Mouse (Mus musculus) lung, embryonic 15.5 days (tissue): ENCODE measurements around the gene Sipa1l3. TPM values are rescaled to one million over a fixed set of nuclear protein-coding genes. Genes with fewer than 3 reads are reported as not detected.

Experiments
- ATAC-seq: fragments of 200-750 bp; cut with Nextera tagmentation; 2 replicates; pipeline ENCODE4 v1.8.0; 2017; ENCODE audit warnings: moderate number of reproducible peaks, borderline replicate concordance; ENCODE audit not compliant: low FRiP score, low TSS enrichment; ENCODE audit errors: extremely low read depth
- H3K27ac ChIP-seq: fragments of 300-500 bp; sonication (generic); 2 replicates; pipeline ENCODE4 v1.5.1; 2015; ENCODE audit warnings: moderate library complexity, mild to moderate bottlenecking, inconsistent platforms
- H3K27me3 ChIP-seq: fragments of 300-500 bp; sonication (generic); 2 replicates; pipeline ENCODE4 v1.6.1; 2015; ENCODE audit warnings: inconsistent platforms
- H3K36me3 ChIP-seq: fragments of 300-500 bp; sonication (generic); 2 replicates; pipeline ENCODE4 v1.6.1; 2015; ENCODE audit warnings: inconsistent platforms
- H3K4me1 ChIP-seq: fragments of 300-500 bp; sonication (generic); 2 replicates; pipeline ENCODE4 v1.6.1; 2015; ENCODE audit warnings: inconsistent platforms
- H3K4me2 ChIP-seq: fragments of 300-500 bp; sonication (generic); 2 replicates; pipeline ENCODE4 v1.6.1; 2015; ENCODE audit warnings: inconsistent platforms, mild to moderate bottlenecking, moderate library complexity
- H3K4me3 ChIP-seq: fragments of 300-500 bp; sonication (generic); 2 replicates; pipeline ENCODE4 v1.5.1; 2015; ENCODE audit warnings: mild to moderate bottlenecking, inconsistent platforms
- H3K9ac ChIP-seq: fragments of 300-500 bp; sonication (generic); 2 replicates; pipeline ENCODE4 v1.6.1; 2015; ENCODE audit warnings: inconsistent platforms
- H3K9me3 ChIP-seq: fragments of 300-500 bp; sonication (generic); 2 replicates; pipeline ENCODE4 v1.6.1; 2016; ENCODE audit warnings: inconsistent platforms
- WGBS: fragments of 180-500 bp; shearing (Covaris S2); methylation state at CpG from one replicate; pipeline ENCODE4 v1.1.7; 2015; 5-methylcytosine and 5-hydroxymethylcytosine counted together
- polyA plus RNA-seq: library from polyadenylated mRNA; unstranded; fragments of >200 nt; fragmentation: Nextera tagmentation; extraction: Ambion mirVana; gene quantifications from 2 replicates; pipeline ENCODE4 v1.2.1, GENCODE M21; 2015

The Sipa1l3 gene
- polyA plus RNA-seq, 1 experiment from 2014 or later = 25.1 TPM

- Histone ChIP-seq H3K4me3 (no peak overlapping the region), H3K9ac (no peak overlapping the region), H3K4me2 (no peak overlapping the region), H3K36me3 (no peaks in the 10 kb centered on the region), H3K9me3 (no peaks in the 10 kb centered on the region), H3K27ac (no peak overlapping the region), H3K4me1 (peaks cover 8% of the 10 kb centered on the region), H3K27me3 (no peaks in the 10 kb centered on the region)
- no peak for ATAC-seq
- 0% methylated on average over 5 of the region's 5 CpGs for WGBS
Measured at GRCm38 (mm10) chr7:29523700-29524099, 5.3 kb upstream of the Sipa1l3 start.

GRCm38 (mm10) chr7:29521841-29522575 lies 3.6 kb upstream of the Sipa1l3 start:
- Histone ChIP-seq H3K9ac (no peak overlapping the region), H3K4me3 (no peak overlapping the region), H3K4me1 (peaks cover 15% of the 10 kb centered on the region), H3K27me3 (no peaks in the 10 kb centered on the region), H3K27ac (no peak overlapping the region), H3K9me3 (no peaks in the 10 kb centered on the region), H3K36me3 (no peaks in the 10 kb centered on the region), H3K4me2 (no peak overlapping the region)
- no peak for ATAC-seq
- WGBS = 53% methylated on average over 5 of the region's 5 CpGs

- peaks cover 22% of the 10 kb centered on the region for H3K4me1 ChIP-seq
- H3K27ac ChIP-seq = no peak overlapping the region
- no peak overlapping the region for H3K4me2 ChIP-seq
- H3K36me3 ChIP-seq = no peaks in the 10 kb centered on the region
- H3K27me3 ChIP-seq = no peaks in the 10 kb centered on the region
- no peak overlapping the region for H3K4me3 ChIP-seq
- no peaks in the 10 kb centered on the region for H3K9me3 ChIP-seq
- no peak overlapping the region for H3K9ac ChIP-seq
- WGBS = 59% methylated on average over 5 of the region's 5 CpGs
- ATAC-seq = no peak
Measured at GRCm38 (mm10) chr7:29521365-29521764, 2.9 kb upstream of the Sipa1l3 start.

GRCm38 (mm10) chr7:29520794-29521193 lies 2.4 kb upstream of the Sipa1l3 start:
- Histone ChIP-seq H3K9ac (no peak overlapping the region), H3K4me2 (no peak overlapping the region), H3K4me1 (peaks cover 26% of the 10 kb centered on the region), H3K4me3 (no peak overlapping the region), H3K27ac (no peak overlapping the region), H3K36me3 (no peaks in the 10 kb centered on the region), H3K27me3 (no peaks in the 10 kb centered on the region), H3K9me3 (no peaks in the 10 kb centered on the region)
- WGBS = 52% methylated on average over 2 of the region's 2 CpGs
- no peak for ATAC-seq

- H3K27ac ChIP-seq = peak overlapping the region; percentile 95
- no peaks in the 10 kb centered on the region for H3K27me3 ChIP-seq
- no peaks in the 10 kb centered on the region for H3K9me3 ChIP-seq
- peak overlapping the region; percentile 80 for H3K4me3 ChIP-seq
- peak overlapping the region; percentile 72 for H3K9ac ChIP-seq
- peak overlapping the region; percentile 95 for H3K4me2 ChIP-seq
- ATAC-seq = peak; percentile 1; the same call in 1 of the 2 replicates
- under 1% methylated on average over 19 of the region's 19 CpGs for WGBS
- peaks cover 35% of the 10 kb centered on the region for H3K4me1 ChIP-seq
- no peaks in the 10 kb centered on the region for H3K36me3 ChIP-seq
Measured at GRCm38 (mm10) chr7:29519211-29519550, 740 bp upstream of the Sipa1l3 start.

GRCm38 (mm10) chr7:29518054-29518420 lies 404 bp downstream of the Sipa1l3 start:
- Histone ChIP-seq H3K9me3 (no peaks in the 10 kb centered on the region), H3K36me3 (no peaks in the 10 kb centered on the region), H3K27me3 (no peaks in the 10 kb centered on the region), H3K9ac (peak overlapping the region; percentile 76), H3K4me2 (peak overlapping the region; percentile 55), H3K27ac (peak overlapping the region; percentile 44), H3K4me3 (peak overlapping the region; percentile 80), H3K4me1 (peaks cover 47% of the 10 kb centered on the region)
- under 1% methylated on average over 28 of the region's 28 CpGs for WGBS
- no peak for ATAC-seq

GRCm38 (mm10) chr7:29517178-29517577 lies 1.3 kb downstream of the Sipa1l3 start:
- Histone ChIP-seq H3K4me1 (peaks cover 55% of the 10 kb centered on the region), H3K27me3 (no peaks in the 10 kb centered on the region), H3K4me3 (peak overlapping the region; percentile 80), H3K27ac (no peak overlapping the region), H3K36me3 (no peaks in the 10 kb centered on the region), H3K9ac (peak overlapping the region; percentile 76; the same call in 1 of the 2 replicates), H3K4me2 (peak overlapping the region; percentile 55), H3K9me3 (no peaks in the 10 kb centered on the region)
- no peak for ATAC-seq
- WGBS = 46% methylated on average over 5 of the region's 5 CpGs

- H3K9me3 ChIP-seq = no peaks in the 10 kb centered on the region
- H3K9ac ChIP-seq = no peak overlapping the region
- H3K27me3 ChIP-seq = no peaks in the 10 kb centered on the region
- ATAC-seq = no peak
- H3K27ac ChIP-seq = no peak overlapping the region
- H3K4me2 ChIP-seq = no peak overlapping the region
- 72% methylated on average over 3 of the region's 3 CpGs for WGBS
- H3K4me1 ChIP-seq = peaks cover 65% of the 10 kb centered on the region
- no peaks in the 10 kb centered on the region for H3K36me3 ChIP-seq
- H3K4me3 ChIP-seq = no peak overlapping the region
Measured at GRCm38 (mm10) chr7:29515652-29516051, 2.8 kb downstream of the Sipa1l3 start.

- no peak for ATAC-seq
Measured at GRCm38 (mm10) chr7:29512729-29513128, 5.7 kb downstream of the Sipa1l3 start.

GRCm38 (mm10) chr7:29511598-29512275 lies 6.7 kb downstream of the Sipa1l3 start:
- H3K4me1 ChIP-seq = peaks cover 85% of the 10 kb centered on the region
- WGBS = 44% methylated on average over 9 of the region's 9 CpGs
- no peak overlapping the region for H3K9ac ChIP-seq
- no peaks in the 10 kb centered on the region for H3K27me3 ChIP-seq
- no peak overlapping the region for H3K4me3 ChIP-seq
- no peaks in the 10 kb centered on the region for H3K9me3 ChIP-seq
- no peak for ATAC-seq
- peak overlapping the region; percentile 11; the same call in 1 of the 2 replicates for H3K4me2 ChIP-seq
- no peaks in the 10 kb centered on the region for H3K36me3 ChIP-seq
- H3K27ac ChIP-seq = peak overlapping the region; percentile 87

More at GRCm38 (mm10) chr7:29512729-29513128, 5.7 kb downstream of the Sipa1l3 start:
- no peaks in the 10 kb centered on the region for H3K9me3 ChIP-seq
- no peak overlapping the region for H3K4me3 ChIP-seq
- H3K4me2 ChIP-seq = peak overlapping the region; percentile 19
- H3K9ac ChIP-seq = no peak overlapping the region
- no peaks in the 10 kb centered on the region for H3K27me3 ChIP-seq
- peaks cover 88% of the 10 kb centered on the region for H3K4me1 ChIP-seq
- WGBS = 37% methylated on average over 4 of the region's 4 CpGs
- H3K27ac ChIP-seq = peak overlapping the region; percentile 87
- H3K36me3 ChIP-seq = no peaks in the 10 kb centered on the region

GRCm38 (mm10) chr7:29508522-29508921 lies 9.9 kb downstream of the Sipa1l3 start:
- Histone ChIP-seq H3K27ac (no peak overlapping the region), H3K9ac (no peak overlapping the region), H3K4me3 (no peak overlapping the region), H3K4me1 (peaks cover 83% of the 10 kb centered on the region), H3K36me3 (no peaks in the 10 kb centered on the region), H3K27me3 (no peaks in the 10 kb centered on the region), H3K4me2 (no peak overlapping the region), H3K9me3 (no peaks in the 10 kb centered on the region)
- ATAC-seq = no peak
- WGBS = 78% methylated on average over 7 of the region's 7 CpGs
